Mouse (Mus musculus): ENCODE data around the gene Zfp651. TPM values are rescaled to one million over a fixed set of nuclear protein-coding genes. Genes with fewer than 3 reads are reported as not detected.

The Zfp651 gene
- polyA plus RNA-seq, 1 experiment, result 3.7 TPM

DNA sequence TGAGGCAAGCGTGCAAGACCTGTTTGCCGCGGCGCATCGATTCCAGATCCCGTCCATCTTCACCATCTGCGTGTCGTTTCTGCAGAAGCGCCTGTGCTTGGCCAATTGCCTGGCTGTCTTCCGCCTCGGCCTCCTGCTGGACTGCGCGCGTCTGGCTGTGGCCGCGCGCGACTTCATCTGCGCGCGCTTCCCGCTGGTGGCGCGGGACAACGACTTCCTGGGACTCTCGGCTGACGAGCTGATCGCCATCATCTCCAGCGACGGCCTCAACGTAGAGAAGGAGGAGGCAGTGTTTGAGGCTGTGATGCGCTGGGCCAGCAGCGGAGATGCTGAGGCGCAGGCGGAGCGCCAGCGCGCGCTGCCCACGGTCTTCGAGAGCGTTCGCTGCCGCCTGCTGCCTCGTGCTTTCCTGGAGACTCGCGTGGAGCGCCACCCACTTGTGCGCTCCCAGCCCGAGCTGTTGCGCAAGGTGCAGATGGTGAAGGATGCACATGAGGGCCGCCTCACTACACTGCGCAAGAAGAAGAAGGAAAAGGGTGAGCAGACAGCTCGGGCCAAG lies 19.0 kb downstream of the Zfp651 start:
- H3K4me3 ChIP-seq (ENCODE audit: extremely low read depth, insufficient read depth, insufficient read length), result no peak overlapping the region
- 0 out of 2 replicates have a peak, but pooled peaks cover 2% of the 10 kb centered on the region for H3K27me3 ChIP-seq (ENCODE audit: control insufficient read depth, insufficient read depth, low read length)
- 17% methylated on average over 54 of the region's 54 CpGs for WGBS
- no peaks in the 10 kb centered on the region for H3K36me3 ChIP-seq (ENCODE audit: control insufficient read depth, insufficient read depth, low read length)
- TF ChIP-seq POLR2A (IDR thresholded peaks at IDR 0.05; ENCODE audit: low read depth, low read length) (no peak), CTCF (IDR thresholded peaks at IDR 0.05; ENCODE audit: extremely low read depth, insufficient read depth, insufficient read length, insufficient replicate concordance) (no peak)
- no peak for DNase-seq (ENCODE audit: low read depth in 1 of 2, low spot score in 2 of 2)
- no peaks in the 10 kb centered on the region for H3K4me1 ChIP-seq (ENCODE audit: control insufficient read depth, insufficient read depth, insufficient read length)
- H3K27ac ChIP-seq (ENCODE audit: insufficient read depth, low read length), result no peak overlapping the region

DNA sequence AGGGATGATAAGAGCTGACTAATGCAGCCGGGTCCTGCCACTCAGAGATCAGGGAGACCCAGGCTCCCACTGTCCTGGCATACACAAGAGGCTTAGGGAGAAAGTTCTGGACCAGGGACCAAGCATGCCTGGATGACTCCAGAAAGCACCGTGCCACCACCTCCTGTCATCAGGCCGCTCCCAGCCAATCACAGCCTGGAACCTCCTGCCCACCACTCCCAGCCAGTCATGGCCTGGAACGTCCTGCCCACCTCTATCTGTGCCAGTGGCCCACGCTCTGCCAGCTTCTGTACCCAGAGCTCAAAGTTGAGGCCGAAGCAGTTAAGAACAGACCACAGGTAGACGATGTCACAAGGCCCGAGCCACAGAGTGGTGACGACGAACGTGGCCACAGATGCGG lies 25.7 kb downstream of the Zfp651 start:
- no peak overlapping the region for H3K27ac ChIP-seq (ENCODE audit: insufficient read depth, low read length)
- TF ChIP-seq CTCF (IDR thresholded peaks at IDR 0.05; ENCODE audit: extremely low read depth, insufficient read depth, insufficient read length, insufficient replicate concordance) (no peak), POLR2A (IDR thresholded peaks at IDR 0.05; ENCODE audit: low read depth, low read length) (no peak)
- 86% methylated on average over 12 of the region's 12 CpGs for WGBS
- no peaks in the 10 kb centered on the region for H3K4me1 ChIP-seq (ENCODE audit: control insufficient read depth, insufficient read depth, insufficient read length)
- H3K4me3 ChIP-seq (ENCODE audit: extremely low read depth, insufficient read depth, insufficient read length), result no peak overlapping the region
- H3K36me3 ChIP-seq (ENCODE audit: control insufficient read depth, insufficient read depth, low read length), result no peaks in the 10 kb centered on the region
- no peaks in the 10 kb centered on the region for H3K27me3 ChIP-seq (ENCODE audit: control insufficient read depth, insufficient read depth, low read length)
- DNase-seq (ENCODE audit: low read depth in 1 of 2, low spot score in 2 of 2), result no peak

DNA sequence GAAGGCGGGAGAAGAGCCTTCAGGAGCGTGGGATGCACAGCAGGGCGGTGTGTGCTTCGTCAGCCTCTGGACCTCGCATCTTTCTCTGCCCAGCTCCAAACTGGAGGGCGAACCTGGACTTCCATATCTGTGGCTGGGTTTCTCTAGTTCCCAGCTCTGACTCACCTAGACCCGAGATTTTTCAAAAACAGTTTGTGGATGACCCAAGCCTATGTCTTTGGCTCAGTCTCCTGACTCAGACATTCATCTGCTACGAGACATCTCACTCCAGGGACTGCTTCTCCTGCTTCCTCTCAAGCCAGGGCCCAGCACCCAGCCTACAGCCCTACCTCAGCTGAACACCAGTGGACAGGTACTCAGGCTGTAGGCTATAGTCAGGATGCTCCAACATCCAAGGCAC lies 26.1 kb downstream of the Zfp651 start:
- WGBS, result 80% methylated on average over 8 of the region's 8 CpGs

DNA sequence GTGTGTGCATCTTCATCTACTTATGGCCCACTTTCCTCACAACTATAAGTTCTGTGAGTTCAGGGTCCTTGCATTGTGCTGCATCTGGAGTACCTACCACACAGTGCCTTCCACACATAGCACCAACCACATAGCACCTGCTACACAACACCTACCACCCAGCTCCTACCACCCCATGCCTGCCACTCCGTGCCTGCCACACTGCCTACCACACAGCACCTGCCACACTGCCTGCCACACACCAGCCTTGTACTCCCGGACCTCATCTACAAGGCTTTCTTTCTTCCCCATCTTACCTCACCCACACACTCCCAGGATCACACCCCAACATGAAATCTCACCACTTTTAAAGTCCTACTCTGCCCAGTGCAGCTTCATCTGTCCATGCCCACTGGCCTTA lies 27.2 kb downstream of the Zfp651 start:
- TF ChIP-seq CTCF (IDR thresholded peaks at IDR 0.05; ENCODE audit: extremely low read depth, insufficient read depth, insufficient read length, insufficient replicate concordance), result no peak
- TF ChIP-seq POLR2A (IDR thresholded peaks at IDR 0.05; ENCODE audit: low read depth, low read length), result no peak
- DNase-seq (ENCODE audit: low read depth in 1 of 2, low spot score in 2 of 2), result no peak
- Histone ChIP-seq H3K4me1 (ENCODE audit: control insufficient read depth, insufficient read depth, insufficient read length) (no peaks in the 10 kb centered on the region), H3K4me3 (ENCODE audit: extremely low read depth, insufficient read depth, insufficient read length) (no peak overlapping the region), H3K27me3 (ENCODE audit: control insufficient read depth, insufficient read depth, low read length) (no peaks in the 10 kb centered on the region), H3K27ac (ENCODE audit: insufficient read depth, low read length) (no peak overlapping the region), H3K36me3 (ENCODE audit: control insufficient read depth, insufficient read depth, low read length) (no peaks in the 10 kb centered on the region)
- 79% methylated on average over 2 of the region's 2 CpGs for WGBS

More for the DNA sequence above, 26.1 kb downstream of the Zfp651 start:
- Histone ChIP-seq H3K27ac (ENCODE audit: insufficient read depth, low read length) (no peak overlapping the region), H3K27me3 (ENCODE audit: control insufficient read depth, insufficient read depth, low read length) (no peaks in the 10 kb centered on the region), H3K4me3 (ENCODE audit: extremely low read depth, insufficient read depth, insufficient read length) (no peak overlapping the region), H3K4me1 (ENCODE audit: control insufficient read depth, insufficient read depth, insufficient read length) (no peaks in the 10 kb centered on the region), H3K36me3 (ENCODE audit: control insufficient read depth, insufficient read depth, low read length) (no peaks in the 10 kb centered on the region)
- DNase-seq (ENCODE audit: low read depth in 1 of 2, low spot score in 2 of 2), result no peak
- TF ChIP-seq POLR2A (IDR thresholded peaks at IDR 0.05; ENCODE audit: low read depth, low read length) (no peak), CTCF (IDR thresholded peaks at IDR 0.05; ENCODE audit: extremely low read depth, insufficient read depth, insufficient read length, insufficient replicate concordance) (no peak)

DNA sequence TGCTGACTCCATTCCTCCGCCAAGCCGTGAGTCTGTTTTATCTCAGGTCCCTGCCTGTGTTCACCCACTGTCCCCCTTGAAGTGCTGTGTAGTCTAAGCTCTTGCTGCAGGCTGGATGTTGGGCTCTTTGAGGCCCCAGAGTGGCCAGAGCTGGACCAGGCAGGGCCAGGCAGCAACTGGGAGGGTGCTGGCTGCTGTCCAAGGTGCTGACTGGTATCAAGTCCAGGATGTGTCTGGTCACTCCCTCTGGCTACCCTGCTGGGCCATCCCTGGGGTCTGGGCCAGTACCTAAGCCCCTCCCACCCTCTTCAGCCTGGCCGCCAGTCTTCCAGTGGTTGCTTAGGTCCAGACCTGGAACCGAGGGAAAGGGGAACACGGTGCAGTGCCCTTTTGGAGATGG lies 32.1 kb downstream of the Zfp651 start:
- Histone ChIP-seq H3K36me3 (ENCODE audit: control insufficient read depth, insufficient read depth, low read length) (no peaks in the 10 kb centered on the region), H3K27me3 (ENCODE audit: control insufficient read depth, insufficient read depth, low read length) (no peaks in the 10 kb centered on the region), H3K4me3 (ENCODE audit: extremely low read depth, insufficient read depth, insufficient read length) (no peak overlapping the region), H3K4me1 (ENCODE audit: control insufficient read depth, insufficient read depth, insufficient read length) (no peaks in the 10 kb centered on the region), H3K27ac (ENCODE audit: insufficient read depth, low read length) (no peak overlapping the region)
- 22% methylated on average over 4 of the region's 5 CpGs for WGBS
- DNase-seq (ENCODE audit: low read depth in 1 of 2, low spot score in 2 of 2), result peak in 1 of 2 experiments; percentile 11
- TF ChIP-seq POLR2A (IDR thresholded peaks at IDR 0.05; ENCODE audit: low read depth, low read length), result no peak
- TF ChIP-seq CTCF (IDR thresholded peaks at IDR 0.05; ENCODE audit: extremely low read depth, insufficient read depth, insufficient read length, insufficient replicate concordance), result no peak

GRCm38 (mm10) chr9:121791757-121792521 lies 32.8 kb downstream of the Zfp651 start, which contains the start of gene Hhatl:
Gene Hhatl (minus strand): TSS chr9:121792507.
- no peak within 1 kb of the TSS for H3K27ac ChIP-seq (ENCODE audit: insufficient read depth, low read length)
- 52% methylated on average over 24 of the region's 24 CpGs for WGBS
- H3K27me3 ChIP-seq (ENCODE audit: control insufficient read depth, insufficient read depth, low read length), result no peaks in the 10 kb centered on the region
- H3K4me3 ChIP-seq (ENCODE audit: extremely low read depth, insufficient read depth, insufficient read length), result no peak within 1 kb of the TSS
- no peaks in the 10 kb centered on the region for H3K4me1 ChIP-seq (ENCODE audit: control insufficient read depth, insufficient read depth, insufficient read length)
- H3K36me3 ChIP-seq (ENCODE audit: control insufficient read depth, insufficient read depth, low read length), result no peaks in the 10 kb centered on the region
- no peak for DNase-seq (ENCODE audit: low read depth in 1 of 2, low spot score in 2 of 2)
- no peak for TF ChIP-seq CTCF (IDR thresholded peaks at IDR 0.05; ENCODE audit: extremely low read depth, insufficient read depth, insufficient read length, insufficient replicate concordance)
- no peak for TF ChIP-seq POLR2A (IDR thresholded peaks at IDR 0.05; ENCODE audit: low read depth, low read length)
